Mouse (Mus musculus) C2C12 (cell line): Measurements from ENCODE around the gene Dennd6b.

Experiments
- CTCF ChIP-seq: IDR thresholded peaks from one replicate; pipeline ENCODE4 v1.5.1; 2011; ENCODE audit not compliant: control insufficient read depth, insufficient read depth, insufficient read length
- USF1 ChIP-seq: IDR thresholded peaks from one replicate; pipeline ENCODE4 v1.6.1; 2011; ENCODE audit warnings: low read depth, mild to moderate bottlenecking, control low read depth, moderate library complexity

DNA sequence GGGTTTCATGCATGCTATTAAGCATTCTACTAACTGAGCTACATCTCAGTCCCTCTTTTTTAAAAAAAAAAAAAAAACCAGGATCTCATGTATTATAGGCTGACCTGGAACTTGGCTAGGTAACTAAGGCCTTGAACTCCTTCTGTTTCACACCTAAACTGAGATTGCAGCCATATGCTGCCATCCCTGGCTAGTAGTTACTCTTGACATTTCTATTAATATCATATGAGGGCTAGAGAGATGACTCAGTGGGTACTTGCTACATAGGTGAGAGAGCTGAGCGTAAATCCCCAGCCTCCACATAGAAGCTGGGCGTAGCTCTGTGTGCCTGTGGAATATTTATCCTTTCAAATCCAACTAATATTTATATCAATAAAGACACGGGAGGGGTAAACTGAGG lies 18.7 kb upstream of the Dennd6b start:
- no peak for TF ChIP-seq CTCF
- no peak for TF ChIP-seq USF1
